Mouse (Mus musculus): Measurements from ENCODE around the gene Ppp1r36. TPM values are rescaled to one million over a fixed set of nuclear protein-coding genes. Genes with fewer than 3 reads are reported as not detected.
"Not testable (repeated sequence)": the region's sequence is repeated elsewhere in the genome, so short reads cannot be mapped to it uniquely, and the experiment has no call there.

The Ppp1r36 gene
- total and polyA plus RNA-seq, 3 experiments, result 0.23 to 0.24 TPM; not detected in 1

DNA sequence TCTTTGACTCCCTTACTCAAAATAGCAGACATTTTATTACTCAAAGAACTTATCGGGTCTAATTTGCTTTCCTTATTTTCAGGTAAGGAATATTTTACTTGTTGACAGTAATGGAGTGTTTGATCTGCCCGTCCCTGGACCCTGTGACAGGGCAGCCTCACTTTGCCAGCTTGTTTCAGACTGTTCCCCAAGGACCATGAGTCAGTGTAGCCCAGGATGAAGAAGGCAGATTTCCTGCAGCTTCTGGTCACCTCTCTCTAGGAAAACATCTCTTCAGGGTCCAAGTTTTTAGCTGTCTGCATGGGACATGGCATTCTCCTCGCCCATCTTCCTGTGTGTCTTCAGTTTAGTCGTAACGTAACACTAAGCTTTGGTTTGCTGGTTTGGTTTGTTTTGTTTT, 20.1 kb upstream of the Ppp1r36 start:
- DNase-seq, result no peak

DNA sequence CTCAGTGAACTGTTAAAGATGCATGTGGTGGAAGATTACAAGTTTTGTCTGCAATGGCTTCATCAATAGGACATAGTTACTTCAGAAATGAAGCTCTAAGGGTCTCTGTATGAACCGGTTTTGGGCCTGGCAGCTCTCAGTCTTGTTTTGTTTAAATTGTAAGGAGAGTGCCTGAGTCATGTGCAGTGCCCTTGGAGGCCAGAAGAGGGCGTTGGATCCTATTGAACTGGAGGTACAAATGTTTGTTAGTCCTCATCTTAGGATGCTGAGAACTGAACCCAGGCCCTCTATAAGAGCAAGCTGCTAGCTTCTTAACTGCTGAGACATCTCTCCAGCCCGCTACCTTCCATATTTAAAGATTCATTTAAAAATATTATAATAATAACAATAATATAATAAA, 15.7 kb upstream of the Ppp1r36 start:
- no peak for DNase-seq

DNA sequence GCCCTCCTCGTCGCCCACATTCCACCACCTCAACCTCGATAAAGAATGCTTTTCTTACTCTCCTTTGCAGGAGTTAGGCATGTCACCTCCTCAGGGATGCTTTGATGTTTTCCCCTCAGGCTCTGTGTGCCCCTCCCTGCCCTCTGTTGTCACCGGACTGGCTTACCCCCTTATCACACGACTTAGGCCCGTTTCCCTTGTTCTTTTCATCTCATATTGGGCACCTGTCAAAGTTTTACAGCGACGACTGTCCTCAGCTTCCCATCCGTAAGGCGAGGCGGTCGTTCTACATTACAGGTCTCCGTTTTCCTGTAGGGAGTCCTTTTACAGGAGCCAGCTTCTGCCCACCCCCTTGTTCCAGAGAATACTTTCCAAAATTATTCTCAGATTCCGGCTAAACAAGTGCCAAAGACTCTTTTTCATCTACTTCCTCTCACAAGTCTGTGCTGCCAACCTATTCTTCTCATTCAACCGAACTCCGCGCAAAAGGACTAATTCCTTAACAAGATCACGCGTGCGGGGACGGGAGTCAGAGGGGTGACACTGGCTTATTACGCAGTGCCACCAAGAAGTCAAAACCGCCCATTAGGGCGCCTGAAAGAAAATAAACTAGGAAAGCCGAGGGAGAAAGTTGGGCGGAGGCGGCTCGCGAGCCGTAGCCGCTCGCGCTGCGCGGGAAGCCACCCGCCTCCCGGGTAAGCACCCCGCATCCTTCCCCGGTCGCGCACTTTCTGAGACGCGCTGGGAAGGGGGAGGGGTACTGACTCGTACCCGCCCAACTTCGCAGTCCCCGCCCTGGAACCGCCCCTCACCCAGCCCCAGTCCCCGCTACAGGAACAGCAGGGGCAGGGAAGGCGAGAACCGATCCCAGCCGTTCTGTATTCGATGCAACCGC, 14.1 kb upstream of the Ppp1r36 start:
- DNase-seq, result no peak

DNA sequence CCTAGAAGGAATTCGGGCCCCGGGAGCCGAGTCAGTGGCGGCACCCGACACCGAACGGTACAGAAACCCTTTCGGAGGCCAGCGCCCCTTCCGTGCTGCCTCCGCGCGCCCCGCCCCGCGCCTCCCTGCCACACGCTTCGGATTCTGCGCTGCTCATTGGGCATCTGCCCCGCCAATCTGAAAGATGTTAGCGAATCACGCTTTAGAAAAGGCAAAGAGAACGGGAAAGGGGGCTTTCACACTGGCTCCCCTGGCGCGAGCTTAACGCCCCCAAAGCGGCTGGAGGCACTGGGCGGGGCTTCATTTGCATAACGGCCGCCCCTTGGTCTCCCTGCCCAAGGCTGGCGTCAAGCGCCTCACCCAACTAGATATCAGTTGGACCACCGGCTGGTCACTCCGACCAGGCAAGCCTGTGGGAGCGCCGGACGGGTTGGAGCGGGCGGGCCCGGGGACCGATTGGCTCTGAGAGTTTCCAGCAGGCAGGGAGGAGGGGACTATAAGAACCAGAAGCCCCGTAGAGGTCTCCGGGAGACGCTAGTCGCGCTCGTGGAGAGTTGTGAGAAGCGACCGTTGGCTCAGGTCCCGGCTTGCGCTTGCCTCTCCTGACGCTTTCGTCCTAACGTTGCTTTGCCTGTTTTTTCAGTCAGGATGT, 13.3 kb upstream of the Ppp1r36 start, which contains the start of gene Hspa2:
Hspa2 (plus strand) TSS at position 291 of the 652 bp plus-strand sequence.
- DNase-seq, result peak; percentile 100

DNA sequence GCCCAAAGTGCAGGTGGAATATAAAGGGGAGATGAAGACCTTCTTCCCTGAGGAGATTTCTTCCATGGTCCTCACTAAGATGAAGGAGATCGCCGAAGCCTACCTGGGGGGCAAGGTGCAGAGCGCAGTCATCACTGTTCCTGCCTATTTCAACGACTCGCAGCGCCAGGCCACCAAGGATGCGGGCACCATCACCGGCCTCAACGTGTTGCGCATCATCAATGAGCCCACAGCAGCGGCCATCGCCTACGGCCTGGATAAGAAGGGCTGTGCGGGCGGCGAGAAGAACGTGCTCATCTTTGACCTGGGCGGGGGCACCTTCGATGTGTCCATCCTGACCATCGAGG, 12.5 kb upstream of the Ppp1r36 start:
- DNase-seq, result peak; percentile 26

DNA sequence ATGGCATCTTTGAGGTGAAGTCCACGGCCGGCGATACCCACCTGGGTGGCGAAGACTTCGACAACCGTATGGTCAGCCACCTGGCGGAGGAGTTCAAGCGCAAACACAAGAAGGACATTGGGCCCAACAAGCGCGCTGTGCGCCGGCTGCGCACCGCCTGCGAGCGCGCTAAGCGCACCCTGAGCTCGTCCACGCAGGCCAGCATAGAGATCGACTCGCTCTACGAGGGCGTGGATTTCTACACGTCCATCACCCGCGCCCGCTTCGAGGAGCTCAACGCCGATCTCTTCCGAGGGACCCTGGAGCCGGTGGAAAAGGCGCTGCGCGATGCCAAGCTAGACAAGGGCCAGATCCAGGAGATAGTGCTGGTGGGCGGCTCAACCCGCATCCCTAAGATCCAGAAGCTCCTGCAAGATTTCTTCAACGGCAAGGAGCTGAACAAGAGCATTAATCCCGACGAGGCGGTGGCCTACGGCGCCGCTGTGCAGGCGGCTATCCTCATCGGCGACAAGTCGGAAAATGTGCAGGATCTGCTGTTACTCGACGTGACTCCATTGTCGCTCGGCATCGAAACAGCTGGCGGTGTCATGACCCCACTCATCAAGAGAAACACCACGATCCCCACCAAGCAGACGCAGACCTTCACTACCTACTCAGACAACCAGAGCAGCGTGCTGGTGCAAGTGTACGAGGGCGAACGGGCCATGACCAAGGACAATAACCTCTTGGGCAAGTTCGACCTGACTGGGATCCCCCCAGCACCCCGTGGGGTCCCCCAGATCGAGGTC, 12.0 kb upstream of the Ppp1r36 start:
- peak; percentile 22 for DNase-seq

DNA sequence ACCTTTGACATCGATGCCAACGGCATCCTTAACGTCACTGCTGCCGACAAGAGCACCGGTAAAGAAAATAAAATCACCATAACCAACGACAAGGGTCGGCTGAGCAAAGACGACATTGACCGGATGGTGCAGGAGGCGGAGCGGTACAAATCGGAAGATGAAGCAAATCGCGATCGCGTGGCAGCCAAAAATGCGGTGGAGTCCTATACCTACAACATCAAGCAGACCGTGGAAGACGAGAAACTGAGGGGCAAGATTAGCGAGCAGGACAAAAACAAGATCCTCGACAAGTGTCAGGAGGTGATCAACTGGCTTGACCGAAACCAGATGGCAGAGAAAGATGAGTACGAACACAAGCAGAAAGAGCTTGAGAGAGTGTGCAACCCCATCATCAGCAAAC, 11.4 kb upstream of the Ppp1r36 start:
- DNase-seq, result no peak

DNA sequence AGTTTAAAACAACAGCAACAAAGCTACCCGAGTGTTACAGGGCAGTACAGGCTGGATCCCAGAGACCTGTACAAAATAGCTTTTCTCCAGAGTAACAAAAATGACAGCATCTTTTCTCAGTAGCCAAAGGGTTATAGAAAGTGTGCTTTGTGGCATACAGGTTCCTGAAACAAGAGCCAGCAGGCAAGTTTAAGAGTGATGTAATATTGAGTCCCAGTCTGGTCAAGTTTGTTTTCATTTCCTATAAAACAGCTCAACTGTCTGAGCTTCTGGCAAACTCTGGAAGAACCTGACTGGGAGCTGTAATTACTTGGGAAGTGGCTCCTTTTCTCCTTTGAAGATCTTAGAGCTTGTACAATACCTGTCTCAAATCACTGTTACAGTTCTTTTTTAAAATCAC, 10.2 kb upstream of the Ppp1r36 start:
- no peak for DNase-seq

DNA sequence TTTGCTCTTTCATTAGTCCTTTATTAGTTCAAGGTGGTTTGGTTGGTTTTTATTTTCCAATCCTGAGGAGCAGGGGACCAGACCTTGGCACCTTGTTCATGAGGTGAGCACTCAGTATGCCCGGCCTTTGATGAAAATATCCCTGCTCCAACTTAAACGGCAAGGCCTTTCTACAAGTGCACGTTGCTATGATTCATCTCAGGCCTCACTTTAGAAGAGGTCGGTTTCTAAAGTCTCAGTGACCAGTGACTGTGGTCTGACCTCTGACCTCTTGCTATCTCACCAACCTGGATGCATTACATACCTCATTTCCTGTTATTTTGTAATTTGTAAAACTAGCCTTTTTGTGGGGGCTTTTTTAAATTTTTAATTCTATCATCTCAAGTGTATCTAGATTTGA, 8.2 kb upstream of the Ppp1r36 start:
- DNase-seq, result no peak

DNA sequence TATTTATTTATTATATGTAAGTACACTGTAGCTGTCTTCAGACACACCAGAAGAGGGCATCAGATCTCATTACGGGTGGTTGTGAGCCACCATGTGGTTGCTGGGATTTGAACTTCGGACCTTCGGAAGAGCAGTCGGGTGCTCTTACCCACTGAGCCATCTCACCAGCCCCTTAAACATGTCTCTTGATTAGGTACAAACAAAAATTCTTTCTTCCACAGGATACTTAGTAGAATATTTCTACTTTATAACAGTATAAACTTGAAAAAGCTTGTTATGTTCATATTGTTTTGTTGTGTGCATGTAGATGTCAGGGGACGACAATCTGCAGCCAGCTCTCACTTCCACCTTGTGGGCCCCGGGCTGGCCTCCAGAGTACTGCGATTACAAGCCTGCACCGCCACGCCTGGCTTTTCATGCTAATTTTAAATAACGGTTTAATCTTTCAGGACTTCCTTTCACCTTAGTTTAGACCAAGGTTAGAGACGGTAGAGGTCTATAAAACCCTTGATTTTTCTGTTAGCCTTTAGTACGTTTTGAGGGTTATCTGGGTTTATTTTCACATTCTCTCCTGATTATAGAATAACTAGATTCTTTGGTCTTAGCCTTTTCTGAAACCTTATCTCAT, 1.8 kb upstream of the Ppp1r36 start:
- DNase-seq, result no peak

DNA sequence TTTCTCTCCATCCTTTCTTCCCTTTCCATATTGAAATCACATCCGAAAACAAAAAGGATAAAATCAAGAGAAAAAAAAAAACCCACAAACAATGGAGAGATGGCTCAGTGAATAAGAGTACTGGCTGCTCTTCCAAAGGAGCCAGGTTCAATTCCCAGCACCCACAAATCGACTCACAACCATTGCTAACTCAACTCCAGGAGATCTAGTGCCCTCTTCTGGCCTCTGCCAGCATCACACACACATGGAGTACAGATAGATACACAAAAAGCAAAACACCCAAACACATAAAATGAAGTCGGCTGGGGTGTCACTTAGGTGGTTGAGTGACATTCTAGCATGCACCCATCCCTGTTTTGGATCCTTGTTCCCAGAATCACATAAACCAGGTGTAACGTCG, 1.0 kb downstream of the Ppp1r36 start:
- DNase-seq, result no peak

DNA sequence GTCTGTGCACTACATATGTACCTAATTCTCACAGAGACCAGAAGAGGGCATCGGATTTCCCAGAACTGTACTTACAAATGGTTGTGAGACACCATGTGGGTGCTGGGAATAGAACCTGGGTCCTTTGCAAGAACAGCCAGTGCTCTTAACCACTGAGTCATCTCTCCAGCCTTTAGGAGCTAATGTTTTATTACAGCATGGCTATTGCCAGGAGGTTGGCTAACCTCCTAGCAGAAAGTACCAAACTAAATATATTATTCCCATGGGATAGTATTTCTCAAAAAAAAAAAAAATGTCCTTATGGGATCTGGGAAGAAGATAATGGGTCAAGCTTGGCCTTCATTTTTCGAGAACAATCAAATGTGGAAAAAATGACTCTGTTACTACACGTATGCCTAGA, 7.9 kb downstream of the Ppp1r36 start:
- no peak for DNase-seq

DNA sequence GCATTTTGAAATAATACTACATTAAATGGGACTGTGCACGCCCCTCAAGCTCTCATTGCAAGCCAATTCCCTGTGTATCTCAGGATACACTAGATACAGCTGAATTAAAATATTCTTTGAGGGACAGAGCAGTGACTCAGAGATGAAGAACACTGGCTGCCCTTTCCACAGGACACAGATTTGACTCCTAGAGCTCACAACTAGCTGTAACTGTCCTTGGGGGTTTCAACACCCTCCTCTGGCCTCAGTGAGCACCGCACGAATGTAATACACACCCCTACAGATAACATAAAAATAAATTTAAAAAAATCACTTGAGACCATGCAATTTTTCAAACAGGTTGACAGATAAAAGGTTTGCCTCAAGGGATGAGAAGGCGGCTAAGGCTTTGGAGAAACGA, 10.2 kb downstream of the Ppp1r36 start:
- peak; percentile 56 for DNase-seq

DNA sequence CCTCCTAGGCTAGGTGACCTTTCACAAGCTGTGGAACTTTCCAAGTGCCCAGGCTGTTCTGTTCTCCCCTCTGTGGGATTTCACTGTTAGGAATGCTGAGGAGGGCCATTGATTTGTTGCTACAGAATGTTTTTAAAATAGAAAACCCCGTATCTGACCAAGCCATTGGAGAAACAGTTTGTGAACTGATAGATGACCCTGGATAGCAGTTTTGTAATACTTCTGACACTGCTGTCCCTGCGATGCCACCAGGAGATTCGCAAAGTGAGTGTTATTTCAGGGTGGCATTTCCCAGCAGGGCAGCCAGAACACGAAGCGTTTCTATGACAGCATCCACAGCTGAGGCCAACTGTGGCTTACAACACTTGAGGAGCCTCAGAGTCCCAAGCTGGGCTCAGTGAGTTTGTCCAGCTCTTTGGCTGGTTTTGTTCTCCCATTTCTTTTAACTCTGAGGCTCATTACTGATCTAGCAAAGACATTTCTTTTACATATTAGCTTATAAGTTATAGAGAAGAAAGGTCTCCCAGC, 13.6 kb downstream of the Ppp1r36 start:
- peak; percentile 36 for DNase-seq

DNA sequence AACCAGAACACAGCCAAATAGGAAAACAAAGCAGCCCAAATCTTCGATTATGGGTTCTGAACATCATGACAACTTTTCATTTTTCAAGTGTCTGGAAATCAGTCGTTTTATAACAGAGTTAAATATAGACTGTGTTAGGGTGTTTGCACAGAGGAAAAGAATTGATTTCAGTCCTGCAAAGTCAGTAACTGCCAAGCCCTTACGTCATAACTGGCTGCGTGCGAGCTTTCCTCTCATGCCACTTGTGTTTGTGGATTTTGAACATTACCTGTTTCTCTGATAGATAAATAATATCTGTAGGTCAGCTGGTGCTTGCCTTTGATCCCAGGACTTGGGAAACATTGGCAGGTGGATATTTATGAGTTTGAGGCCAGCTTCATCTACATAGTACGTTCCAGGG, 14.1 kb downstream of the Ppp1r36 start:
- peak; percentile 30 for DNase-seq

DNA sequence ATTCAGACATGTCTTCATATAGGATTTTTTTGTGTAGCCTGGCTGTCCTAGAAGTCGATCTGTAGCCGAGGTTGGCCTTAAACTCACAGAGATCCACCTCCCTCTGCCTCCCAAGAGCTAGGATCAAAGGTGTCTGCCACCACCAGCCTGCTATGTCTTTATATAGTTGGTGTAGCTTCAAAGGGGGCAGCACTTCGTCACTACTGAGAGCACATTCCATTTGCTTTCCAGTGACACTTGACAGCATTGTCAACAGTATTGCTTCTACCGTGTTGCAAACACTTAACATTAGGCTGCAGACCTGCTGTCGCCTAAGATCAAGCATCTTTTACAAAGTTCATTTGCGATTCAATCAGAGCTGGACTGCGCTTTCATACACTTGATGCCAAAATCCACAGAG, 16.8 kb downstream of the Ppp1r36 start:
- DNase-seq, result no peak

DNA sequence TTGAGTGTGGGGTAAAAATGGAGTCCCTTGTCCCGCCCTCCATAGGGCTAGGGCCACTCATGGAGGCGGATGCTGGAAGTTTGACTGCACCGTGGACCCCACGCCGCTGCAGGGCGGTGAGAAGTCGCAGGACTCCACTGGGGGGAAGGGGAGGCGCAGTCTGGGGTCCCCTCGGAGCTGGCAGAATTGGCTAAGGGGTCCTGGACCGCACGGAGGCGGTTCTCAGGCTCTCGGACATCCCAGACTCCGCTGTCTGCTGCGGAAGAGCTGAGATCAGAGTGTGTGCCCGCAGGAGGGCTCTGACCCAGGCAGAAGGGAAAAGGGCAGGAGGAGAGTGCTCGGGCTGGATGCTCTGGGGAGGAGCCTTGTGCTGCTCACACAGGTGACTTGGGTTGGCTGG, 17.7 kb downstream of the Ppp1r36 start:
- DNase-seq, result no peak

DNA sequence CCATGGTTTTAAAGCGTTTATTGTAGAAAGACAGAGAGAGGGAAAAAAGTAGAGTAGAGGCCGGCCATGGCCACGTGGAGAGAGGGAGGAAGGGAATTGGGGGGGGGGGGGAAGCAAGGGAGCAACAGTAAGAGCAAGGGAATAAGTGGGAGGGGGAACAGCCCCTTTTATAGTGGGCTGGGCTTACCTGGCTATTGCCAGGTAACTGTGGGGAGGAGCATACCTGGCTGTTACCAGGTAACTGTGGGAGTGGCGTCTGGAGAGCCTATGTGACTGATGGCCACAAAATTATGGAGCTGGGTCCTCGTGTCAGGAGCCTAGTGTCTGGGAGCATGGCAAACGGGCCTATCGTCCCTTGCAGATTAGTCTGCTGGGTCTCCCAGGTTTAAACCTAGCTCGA, 18.2 kb downstream of the Ppp1r36 start:
- no peak for DNase-seq

DNA sequence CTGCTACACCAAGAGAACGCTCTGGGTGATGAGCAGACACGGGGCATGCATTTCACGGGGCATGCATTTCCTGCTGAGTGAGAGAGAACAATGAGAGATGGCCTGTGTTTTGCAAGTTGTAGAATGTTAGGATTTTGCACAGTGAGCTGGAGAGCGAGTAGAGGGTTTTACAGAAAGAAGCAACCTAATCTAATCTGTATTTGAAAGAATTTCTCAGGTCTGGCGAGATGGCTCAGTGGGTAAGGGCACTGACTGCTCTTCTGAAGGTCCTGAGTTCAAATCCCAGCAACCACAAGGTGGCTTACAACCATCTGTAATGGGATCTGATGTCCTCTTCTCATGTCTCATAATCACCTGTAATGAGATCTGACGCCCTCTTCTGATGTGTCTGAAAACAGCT, 26.1 kb downstream of the Ppp1r36 start:
- DNase-seq, result not testable (repeated sequence)

DNA sequence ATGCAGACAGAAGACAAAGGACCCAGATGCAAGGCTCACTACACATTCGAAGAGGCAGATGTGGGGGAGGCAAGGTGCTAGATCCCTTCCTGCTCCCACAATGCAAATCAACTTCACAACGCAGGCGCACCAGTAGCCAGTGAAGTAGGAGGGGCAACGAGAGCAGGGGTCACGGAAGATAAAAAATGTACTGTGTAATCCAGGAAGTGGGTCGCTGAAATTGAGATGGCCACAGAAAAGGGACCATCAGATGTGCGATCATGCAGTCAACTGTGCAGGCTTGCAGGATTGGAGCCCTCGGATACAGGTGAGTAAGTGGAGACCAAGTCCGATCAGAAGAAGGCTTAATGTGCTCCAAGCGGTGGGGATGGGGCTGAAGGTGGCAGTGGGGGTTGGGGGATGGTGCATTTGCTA, 27.0 kb downstream of the Ppp1r36 start:
- DNase-seq, result no peak

DNA sequence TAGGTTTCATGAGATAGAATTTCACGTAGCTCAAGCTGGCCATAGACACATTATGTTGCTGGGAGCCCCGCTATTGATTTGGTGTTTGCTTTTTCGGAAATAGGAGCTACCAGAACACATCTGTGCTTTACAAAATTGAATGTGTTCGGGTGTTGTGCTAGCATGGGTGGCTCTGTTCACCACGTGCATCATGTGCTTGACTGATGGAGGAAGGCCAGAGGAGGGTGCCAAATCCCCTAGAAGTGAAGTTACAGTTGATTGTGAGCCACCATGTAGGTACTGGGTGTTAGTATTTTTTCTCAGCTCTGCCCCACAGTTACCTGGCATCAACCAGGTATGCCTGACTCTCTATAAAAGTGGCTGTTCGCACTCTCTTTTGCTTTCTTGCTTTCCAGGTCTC, 27.5 kb downstream of the Ppp1r36 start:
- DNase-seq, result no peak

DNA sequence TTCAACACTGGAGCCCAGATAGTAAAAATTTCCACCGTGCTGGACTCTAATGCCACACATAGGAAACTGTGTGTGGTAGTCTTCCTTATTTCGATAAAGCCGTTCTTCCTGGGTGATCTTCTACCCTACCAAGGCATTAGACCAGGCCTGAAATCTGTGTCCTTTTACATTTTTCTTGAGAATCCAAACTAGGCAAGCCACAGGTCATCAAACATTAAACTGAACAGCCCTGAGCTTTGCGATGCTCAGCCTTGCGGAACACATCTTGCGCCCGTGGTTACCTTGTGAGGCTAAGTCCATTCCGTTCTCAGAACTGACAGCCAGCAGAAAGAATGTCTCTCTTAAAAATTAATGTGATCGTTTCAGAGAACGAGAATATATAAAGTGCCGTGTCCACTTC, 28.9 kb downstream of the Ppp1r36 start:
- DNase-seq, result no peak

All from adrenal gland, adult 2 months (tissue).